Mouse (Mus musculus) mouse embryonic stem cell (cell line): Measurements from ENCODE around the gene Wdr61.

ENCODE experiments used
- in situ Hi-C, 2 experiments: fragments of 300-500 bp; cut with MboI; formaldehyde crosslinking; loops; 1 replicate in 1 of 2; 3 replicates in 1 of 2; pipeline ENCODE4 v1.14.3; 2019 to 2020; ENCODE audit warnings: low sequenced_read_pairs in 2 of 2, low pct_unique_long_range_greater_than_20kb in 1 of 2, mixed read lengths in 1 of 2; ENCODE audit not compliant: unreplicated experiment in 1 of 2

The Wdr61 gene

GRCm38 (mm10) chr9:54733921-54734638, at the start of gene Wdr61:
TSS of gene Wdr61 (minus strand) at chr9:54734519.
- in situ Hi-C loops = no loop called here

- in situ Hi-C loops = no loop called here
Observed at GRCm38 (mm10) chr9:54784003-54784402, 49.7 kb upstream of the Wdr61 start.

- in situ Hi-C loops = no loop called here
Observed at GRCm38 (mm10) chr9:54782504-54782903, 48.2 kb upstream of the Wdr61 start.

GRCm38 (mm10) chr9:54779280-54779679, 45.0 kb upstream of the Wdr61 start:
- in situ Hi-C loops = no loop called here

GRCm38 (mm10) chr9:54776451-54776982, 42.2 kb upstream of the Wdr61 start:
- in situ Hi-C loops = no loop called here

GRCm38 (mm10) chr9:54770140-54770780, 35.9 kb upstream of the Wdr61 start:
- in situ Hi-C loops = no loop called here

- in situ Hi-C loops = no loop called here
Observed at GRCm38 (mm10) chr9:54765336-54766085, 31.2 kb upstream of the Wdr61 start.

GRCm38 (mm10) chr9:54764561-54765217, 30.4 kb upstream of the Wdr61 start, which contains the start of gene Crabp1:
TSS of gene Crabp1 (plus strand) at chr9:54764748.
- in situ Hi-C loops = no loop called here

GRCm38 (mm10) chr9:54764091-54764490, 29.8 kb upstream of the Wdr61 start:
- in situ Hi-C loops = no loop called here

GRCm38 (mm10) chr9:54759592-54759991, 25.3 kb upstream of the Wdr61 start:
- in situ Hi-C loops = no loop called here

GRCm38 (mm10) chr9:54752944-54753295, 18.6 kb upstream of the Wdr61 start:
- in situ Hi-C loops = no loop called here

- in situ Hi-C loops = no loop called here
Observed at GRCm38 (mm10) chr9:54752201-54752943, 18.1 kb upstream of the Wdr61 start.

- in situ Hi-C loops = no loop called here
Observed at GRCm38 (mm10) chr9:54751684-54752083, 17.4 kb upstream of the Wdr61 start.

- in situ Hi-C loops = no loop called here
Observed at GRCm38 (mm10) chr9:54750215-54750981, 16.1 kb upstream of the Wdr61 start.

- in situ Hi-C loops = loop anchor here in 1 of 2 experiments (10.0 kb wide), 1 partner anchor 59 kb away; no protein-coding TSS in a partner anchor
Observed at GRCm38 (mm10) chr9:54745740-54746370, 11.5 kb upstream of the Wdr61 start.

GRCm38 (mm10) chr9:54743891-54744290, 9.6 kb upstream of the Wdr61 start:
- in situ Hi-C loops = loop anchor here in 1 of 2 experiments (10.0 kb wide), 1 partner anchor 61 kb away; no protein-coding TSS in a partner anchor

GRCm38 (mm10) chr9:54738376-54738775, 4.1 kb upstream of the Wdr61 start:
- in situ Hi-C loops = loop anchor here in 1 of 2 experiments (5.0 kb wide), 1 partner anchor 89 kb away; no protein-coding TSS in a partner anchor
